Mouse (Mus musculus) stomach, embryonic 14.5 days (tissue): Measurements from ENCODE around the gene Rnf220. TPM values are rescaled to one million over a fixed set of nuclear protein-coding genes. Genes with fewer than 3 reads are reported as not detected.
A peak's percentile ranks its signal among the peaks of the same experiment; 100 is the strongest.

Source experiments
- ATAC-seq: fragments of 200-750 bp; cut with Nextera tagmentation; 2 replicates; pipeline ENCODE4 v1.8.0; 2017; ENCODE audit warnings: low read depth, moderate TSS enrichment; ENCODE audit not compliant: insufficient number of reproducible peaks, insufficient read depth, low FRiP score
- H3K27ac ChIP-seq: fragments of 300-500 bp; sonication (generic); 2 replicates; pipeline ENCODE4 v1.5.1; 2014; ENCODE audit warnings: mild to moderate bottlenecking, low read length, moderate library complexity, mixed read lengths
- H3K27me3 ChIP-seq: fragments of 300-500 bp; sonication (generic); 2 replicates; pipeline ENCODE4 v1.6.1; 2014; ENCODE audit warnings: low read length, control low read depth, mixed read lengths; ENCODE audit not compliant: control insufficient read depth, insufficient read depth
- H3K36me3 ChIP-seq: fragments of 300-500 bp; sonication (generic); 2 replicates; pipeline ENCODE4 v1.6.1; 2014; ENCODE audit warnings: mild to moderate bottlenecking, control low read depth, low read length, moderate library complexity, mixed read lengths; ENCODE audit not compliant: control insufficient read depth, insufficient read depth
- H3K4me1 ChIP-seq: fragments of 300-500 bp; sonication (generic); 2 replicates; pipeline ENCODE4 v1.6.1; 2014; ENCODE audit warnings: low read length, control low read depth, mixed read lengths; ENCODE audit not compliant: control insufficient read depth, insufficient read depth
- H3K4me2 ChIP-seq: fragments of 300-500 bp; sonication (generic); replicated peaks from 2 replicates; pipeline ENCODE4 v1.6.1; 2014; ENCODE audit warnings: low read depth, low read length, control low read depth
- H3K4me3 ChIP-seq: fragments of 300-500 bp; sonication (generic); 2 replicates; pipeline ENCODE4 v1.5.1; 2014; ENCODE audit warnings: low read depth, low read length, control low read depth
- H3K9ac ChIP-seq: fragments of 300-500 bp; sonication (generic); replicated peaks from 2 replicates; pipeline ENCODE4 v1.6.1; 2014; ENCODE audit warnings: low read depth, mild to moderate bottlenecking, control low read depth, low read length, moderate library complexity, mixed read lengths
- H3K9me3 ChIP-seq: fragments of 300-500 bp; sonication (generic); 2 replicates; pipeline ENCODE4 v1.6.1; 2016; ENCODE audit warnings: low read depth, low read length, control low read depth; ENCODE audit not compliant: control insufficient read depth
- WGBS: fragments of 180-500 bp; shearing (Covaris S2); extraction: QIAGEN DNeasy Blood & Tissue Kit; methylation state at CpG from one replicate; pipeline ENCODE4 v1.1.7; 2014; 5-methylcytosine and 5-hydroxymethylcytosine counted together
- polyA plus RNA-seq: library from polyadenylated mRNA; unstranded; fragments of >200 nt; fragmentation: Nextera tagmentation; extraction: Ambion mirVana; gene quantifications from 2 replicates; pipeline ENCODE4 v1.2.1, GENCODE M21; 2014

The Rnf220 gene
- polyA plus RNA-seq, 1 experiment from 2014 or later: 54.5 TPM

- ATAC-seq: no peak
- WGBS: 4% methylated on average over 9 of the region's 9 CpGs
Observed at GRCm38 (mm10) chr4:117391966-117392365, 104.9 kb downstream of the Rnf220 start.

GRCm38 (mm10) chr4:117390850-117391795, 105.7 kb downstream of the Rnf220 start:
- 25% methylated on average over 22 of the region's 22 CpGs for WGBS
- H3K27ac ChIP-seq: no peak overlapping the region
- no peaks in the 10 kb centered on the region for H3K9me3 ChIP-seq
- H3K4me2 ChIP-seq: peak overlapping the region; percentile 22
- H3K4me3 ChIP-seq: no peak overlapping the region
- no peaks in the 10 kb centered on the region for H3K36me3 ChIP-seq
- peaks cover 13% of the 10 kb centered on the region for H3K4me1 ChIP-seq
- no peaks in the 10 kb centered on the region for H3K27me3 ChIP-seq
- H3K9ac ChIP-seq: no peak overlapping the region
- ATAC-seq: no peak

More at GRCm38 (mm10) chr4:117391966-117392365, 104.9 kb downstream of the Rnf220 start:
- Histone ChIP-seq H3K27me3 (no peaks in the 10 kb centered on the region), H3K9me3 (no peaks in the 10 kb centered on the region), H3K27ac (no peak overlapping the region), H3K4me2 (peak overlapping the region; percentile 22), H3K36me3 (no peaks in the 10 kb centered on the region), H3K4me1 (peaks cover 13% of the 10 kb centered on the region), H3K4me3 (no peak overlapping the region), H3K9ac (no peak overlapping the region)

GRCm38 (mm10) chr4:117389264-117390054, 107.4 kb downstream of the Rnf220 start:
- ATAC-seq: no peak
- WGBS: 79% methylated on average over 14 of the region's 14 CpGs

GRCm38 (mm10) chr4:117385247-117385646, 111.6 kb downstream of the Rnf220 start:
- H3K9me3 ChIP-seq: no peaks in the 10 kb centered on the region
- H3K4me1 ChIP-seq: no peaks in the 10 kb centered on the region
- H3K4me2 ChIP-seq: no peak overlapping the region
- no peak for ATAC-seq
- H3K27me3 ChIP-seq: no peaks in the 10 kb centered on the region
- no peaks in the 10 kb centered on the region for H3K36me3 ChIP-seq
- WGBS: 81% methylated on average over 1 of the region's 1 CpGs
- no peak overlapping the region for H3K9ac ChIP-seq
- H3K4me3 ChIP-seq: no peak overlapping the region
- H3K27ac ChIP-seq: no peak overlapping the region

More at GRCm38 (mm10) chr4:117389264-117390054, 107.4 kb downstream of the Rnf220 start:
- no peak overlapping the region for H3K4me3 ChIP-seq
- no peaks in the 10 kb centered on the region for H3K9me3 ChIP-seq
- H3K4me2 ChIP-seq: no peak overlapping the region
- H3K36me3 ChIP-seq: no peaks in the 10 kb centered on the region
- peaks cover 13% of the 10 kb centered on the region for H3K4me1 ChIP-seq
- H3K27ac ChIP-seq: no peak overlapping the region
- H3K27me3 ChIP-seq: no peaks in the 10 kb centered on the region
- H3K9ac ChIP-seq: no peak overlapping the region

GRCm38 (mm10) chr4:117381846-117382245, 115.0 kb downstream of the Rnf220 start:
- Histone ChIP-seq H3K27me3 (no peaks in the 10 kb centered on the region), H3K36me3 (no peaks in the 10 kb centered on the region), H3K4me3 (no peak overlapping the region), H3K4me2 (no peak overlapping the region), H3K9ac (no peak overlapping the region), H3K4me1 (no peaks in the 10 kb centered on the region), H3K9me3 (no peaks in the 10 kb centered on the region), H3K27ac (no peak overlapping the region)
- 70% methylated on average over 8 of the region's 8 CpGs for WGBS
- no peak for ATAC-seq

- H3K4me1 ChIP-seq: no peaks in the 10 kb centered on the region
- no peak overlapping the region for H3K27ac ChIP-seq
- no peak overlapping the region for H3K9ac ChIP-seq
- H3K9me3 ChIP-seq: no peaks in the 10 kb centered on the region
- no peaks in the 10 kb centered on the region for H3K27me3 ChIP-seq
- no peak overlapping the region for H3K4me3 ChIP-seq
- no peaks in the 10 kb centered on the region for H3K36me3 ChIP-seq
- no peak for ATAC-seq
- H3K4me2 ChIP-seq: no peak overlapping the region
- WGBS: 87% methylated on average over 5 of the region's 5 CpGs
Observed at GRCm38 (mm10) chr4:117380558-117380935, 116.3 kb downstream of the Rnf220 start.

- no peaks in the 10 kb centered on the region for H3K36me3 ChIP-seq
- H3K27me3 ChIP-seq: no peaks in the 10 kb centered on the region
- no peak for ATAC-seq
- no peak overlapping the region for H3K27ac ChIP-seq
- H3K4me3 ChIP-seq: no peak overlapping the region
- no peaks in the 10 kb centered on the region for H3K9me3 ChIP-seq
- no peak overlapping the region for H3K4me2 ChIP-seq
- no peaks in the 10 kb centered on the region for H3K4me1 ChIP-seq
- WGBS: 60% methylated on average over 14 of the region's 14 CpGs
- H3K9ac ChIP-seq: no peak overlapping the region
Observed at GRCm38 (mm10) chr4:117379803-117380557, 116.9 kb downstream of the Rnf220 start.

- WGBS: 14% methylated on average over 10 of the region's 10 CpGs
- H3K4me3 ChIP-seq: peak overlapping the region; percentile 11; the same call in 1 of the 2 replicates
- no peaks in the 10 kb centered on the region for H3K9me3 ChIP-seq
- no peak overlapping the region for H3K27ac ChIP-seq
- H3K4me2 ChIP-seq: peak overlapping the region; percentile 36
- 0 out of 2 replicates have a peak, but pooled peaks have one; percentile 4 for ATAC-seq
- H3K9ac ChIP-seq: no peak overlapping the region
- H3K27me3 ChIP-seq: no peaks in the 10 kb centered on the region
- H3K36me3 ChIP-seq: no peaks in the 10 kb centered on the region
- H3K4me1 ChIP-seq: peaks cover 23% of the 10 kb centered on the region
Observed at GRCm38 (mm10) chr4:117374078-117374540, 122.7 kb downstream of the Rnf220 start.
